Mouse (Mus musculus): ENCODE data around the gene Prkce. TPM values are rescaled to one million over a fixed set of nuclear protein-coding genes. Genes with fewer than 3 reads are reported as not detected.

Prkce gene
- 16.1 TPM for polyA plus RNA-seq (2014; fragmentation: Illumina TruSeq; extraction: RNeasy Lipid Tissue Mini Kit (QIAGEN cat#74804); ENCODE audit: low read depth, low replicate concordance)

GRCm38 (mm10) chr17:86167320-86168230 lies at the start of gene Prkce:
TSS of gene Prkce (plus strand) at chr17:86167785.

DNA sequence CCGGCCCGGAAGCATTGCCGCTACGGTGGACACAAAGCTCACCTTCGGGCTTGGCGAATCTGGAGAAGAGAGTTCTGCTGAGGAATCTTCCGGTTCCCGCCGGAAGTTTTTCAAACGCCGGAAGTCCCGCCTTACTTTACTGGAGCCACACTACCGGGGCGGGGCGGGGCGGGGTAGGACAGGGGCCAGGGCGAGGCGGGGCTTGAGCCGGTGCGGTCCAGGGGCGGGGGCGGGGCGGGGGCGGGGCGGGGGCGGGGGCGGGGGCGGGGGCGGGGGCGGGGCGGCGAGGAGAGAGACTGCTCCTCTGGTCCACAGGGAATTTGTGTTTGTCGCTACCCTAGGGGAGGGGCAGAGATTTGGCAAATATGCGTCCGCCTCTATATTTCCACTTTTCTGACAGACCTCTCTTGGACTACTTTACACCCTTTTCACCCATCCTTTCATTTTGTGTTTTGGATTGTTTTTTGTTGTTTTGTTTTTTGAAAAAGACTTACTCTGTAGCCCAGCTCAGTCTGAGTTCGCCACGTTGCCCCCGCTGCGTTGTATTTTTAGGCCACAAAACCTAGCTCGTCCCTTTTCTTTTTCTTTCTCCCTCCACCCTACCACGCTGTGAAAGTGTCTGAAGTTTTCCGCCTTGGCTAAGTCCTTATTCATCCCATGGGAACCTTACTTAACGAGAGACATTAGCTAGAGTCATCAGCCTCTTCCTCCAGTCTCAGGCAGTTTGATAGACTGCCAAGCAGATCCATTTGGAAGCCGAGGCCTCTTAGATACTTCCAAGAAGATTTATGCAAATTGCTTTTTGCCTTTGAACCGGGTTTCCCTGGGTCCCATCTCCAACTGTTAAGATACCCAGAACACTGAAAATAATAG lies 22.3 kb upstream of the Prkce start, which contains the start of gene Srbd1:
Srbd1 (minus strand) TSS at position 97 of the 873 bp plus-strand sequence.

DNA sequence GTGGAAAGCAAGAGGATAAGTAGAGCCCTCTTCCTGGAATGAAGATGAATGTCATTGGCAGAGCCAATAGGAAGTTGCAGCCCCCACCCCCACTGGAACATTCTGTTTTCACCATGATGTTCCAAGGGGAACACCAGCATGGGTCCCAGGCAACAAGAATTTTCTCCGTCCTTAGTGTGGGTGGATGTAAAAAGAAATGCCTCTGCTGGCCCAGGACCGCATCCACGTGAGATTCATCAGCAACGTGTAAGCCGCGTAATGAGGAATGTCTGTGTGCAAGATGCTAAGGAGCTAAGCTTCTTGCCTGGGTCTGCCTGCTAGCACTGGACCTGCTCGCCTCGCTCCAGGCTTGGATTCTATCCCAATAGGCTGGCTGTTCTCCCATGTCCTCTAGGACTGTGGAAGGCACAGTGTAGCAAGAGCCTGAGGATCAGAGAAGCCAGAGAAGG lies 337.6 kb downstream of the Prkce start, which contains the start of gene Gm10309:
Gm10309 (minus strand) TSS at position 50 of the 449 bp plus-strand sequence.

Other genes with a start within 250 kb of the Prkce start
- 8.1 TPM for gene Srbd1, start 22.6 kb upstream of the Prkce start, polyA plus RNA-seq (2014; fragmentation: Illumina TruSeq; extraction: RNeasy Lipid Tissue Mini Kit (QIAGEN cat#74804); ENCODE audit: low read depth, low replicate concordance)